Mouse (Mus musculus): ENCODE measurements at regions not wholly inside any gene's neighbourhood (a gene's known extent, or its start where the extent isn't known, plus 50 kb on each side); places are given as distances from the start of the nearest gene placed in this dataset.

- Histone ChIP-seq H3K27ac (peak overlapping the region; percentile 77), H3K4me1 (replicated peaks) (peaks cover 15% of the 10 kb centered on the region), H3K4me2 (replicated peaks) (peak overlapping the region; percentile 24; the same call in 1 of the 2 replicates), H3K9me3 (no peaks in the 10 kb centered on the region), H3K9ac (replicated peaks) (no peak overlapping the region), H3K36me3 (no peaks in the 10 kb centered on the region), H3K4me3 (replicated peaks) (no peak overlapping the region), H3K27me3 (no peaks in the 10 kb centered on the region)
- peak; percentile 70; the same call in 1 of the 2 replicates for ATAC-seq
- WGBS = 47% methylated on average over 20 of the region's 20 CpGs
These were observed 268.5 kb downstream of the Rplp1 start for GRCm38 (mm10) chr9:61645661-61646425.

- Histone ChIP-seq H3K9ac (replicated peaks) (no peak overlapping the region), H3K36me3 (no peaks in the 10 kb centered on the region), H3K27me3 (0 out of 2 replicates have a peak, but pooled peaks cover 4% of the 10 kb centered on the region), H3K27ac (no peak overlapping the region), H3K4me2 (replicated peaks) (no peak overlapping the region), H3K9me3 (no peaks in the 10 kb centered on the region), H3K4me1 (replicated peaks) (peaks cover 5% of the 10 kb centered on the region), H3K4me3 (replicated peaks) (no peak overlapping the region)
- ATAC-seq = no peak
- 99% methylated on average over 3 of the region's 3 CpGs for WGBS
These were observed 268.6 kb downstream of the Tle3 start for GRCm38 (mm10) chr9:61640739-61641138.

DNA sequence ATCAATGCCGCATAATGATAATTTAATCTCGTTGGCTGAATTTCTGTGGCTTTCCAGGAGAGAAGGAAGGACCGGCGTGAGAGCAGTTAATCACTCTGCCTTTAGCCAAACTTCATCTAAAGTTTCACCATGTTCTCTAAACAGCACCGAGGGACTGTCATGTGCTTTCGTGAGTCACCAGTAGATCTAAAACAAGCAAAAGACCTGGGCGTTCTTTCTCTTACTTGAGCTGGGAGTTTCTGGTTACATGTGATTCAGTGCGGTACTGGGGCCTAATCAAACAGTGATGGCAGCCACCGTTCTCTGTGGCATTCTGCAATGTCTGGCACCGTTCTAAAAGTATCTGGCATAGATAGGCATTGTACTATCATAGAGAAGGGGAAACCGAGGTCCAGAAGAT is 266.7 kb downstream of the Tle3 start:
- Histone ChIP-seq H3K27ac (no peak overlapping the region), H3K9me3 (no peaks in the 10 kb centered on the region), H3K4me3 (replicated peaks) (no peak overlapping the region), H3K4me1 (replicated peaks) (no peaks in the 10 kb centered on the region), H3K9ac (replicated peaks) (no peak overlapping the region), H3K4me2 (replicated peaks) (no peak overlapping the region), H3K27me3 (0 out of 2 replicates have a peak, but pooled peaks cover 10% of the 10 kb centered on the region), H3K36me3 (no peaks in the 10 kb centered on the region)
- no peak for ATAC-seq
- WGBS = 88% methylated on average over 11 of the region's 11 CpGs

GRCm38 (mm10) chr9:61633936-61634335 is 261.8 kb downstream of the Tle3 start:
- no peak overlapping the region for H3K27ac ChIP-seq
- WGBS = 77% methylated on average over 9 of the region's 9 CpGs
- no peak for ATAC-seq

GRCm38 (mm10) chr9:61632602-61633001 is 260.4 kb downstream of the Tle3 start:
- no peak overlapping the region for H3K27ac ChIP-seq
- H3K9me3 ChIP-seq = no peaks in the 10 kb centered on the region
- 93% methylated on average over 3 of the region's 3 CpGs for WGBS
- H3K9ac ChIP-seq (replicated peaks) = no peak overlapping the region
- H3K36me3 ChIP-seq = no peaks in the 10 kb centered on the region
- no peak for ATAC-seq
- no peak overlapping the region for H3K4me2 ChIP-seq (replicated peaks)
- H3K4me3 ChIP-seq (replicated peaks) = no peak overlapping the region
- H3K27me3 ChIP-seq = peaks cover 13% of the 10 kb centered on the region; the same call in 1 of the 2 replicates
- peaks cover 12% of the 10 kb centered on the region for H3K4me1 ChIP-seq (replicated peaks)

More at GRCm38 (mm10) chr9:61633936-61634335, 261.8 kb downstream of the Tle3 start:
- no peaks in the 10 kb centered on the region for H3K36me3 ChIP-seq
- no peak overlapping the region for H3K9ac ChIP-seq (replicated peaks)
- H3K27me3 ChIP-seq = 0 out of 2 replicates have a peak, but pooled peaks cover 10% of the 10 kb centered on the region
- no peak overlapping the region for H3K4me3 ChIP-seq (replicated peaks)
- H3K4me2 ChIP-seq (replicated peaks) = no peak overlapping the region
- H3K9me3 ChIP-seq = no peaks in the 10 kb centered on the region
- peaks cover 12% of the 10 kb centered on the region for H3K4me1 ChIP-seq (replicated peaks)

DNA sequence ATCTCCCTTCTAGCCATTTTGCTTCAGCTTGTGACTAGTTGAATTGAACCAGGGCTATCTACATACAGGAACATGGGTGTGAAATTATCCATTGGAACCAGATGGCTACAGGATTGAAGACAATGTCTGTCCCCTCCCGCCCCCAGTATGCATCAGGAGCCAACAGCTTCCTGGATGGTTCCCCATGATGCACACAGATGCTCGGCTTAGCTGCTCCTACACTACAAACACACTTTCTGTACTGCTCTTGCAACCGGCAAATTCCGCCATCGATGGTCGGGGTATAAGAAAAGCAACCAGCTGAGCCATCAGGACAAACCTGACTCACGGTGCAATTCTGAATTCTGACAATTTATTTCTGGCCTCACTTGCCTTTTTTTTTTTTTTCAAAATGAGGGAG is 258.9 kb downstream of the Tle3 start:
- no peaks in the 10 kb centered on the region for H3K9me3 ChIP-seq
- peaks cover 19% of the 10 kb centered on the region for H3K27me3 ChIP-seq
- H3K9ac ChIP-seq (replicated peaks) = no peak overlapping the region
- H3K4me1 ChIP-seq (replicated peaks) = peaks cover 20% of the 10 kb centered on the region
- 87% methylated on average over 7 of the region's 7 CpGs for WGBS
- H3K4me3 ChIP-seq (replicated peaks) = no peak overlapping the region
- H3K27ac ChIP-seq = no peak overlapping the region
- H3K4me2 ChIP-seq (replicated peaks) = no peak overlapping the region
- no peaks in the 10 kb centered on the region for H3K36me3 ChIP-seq
- ATAC-seq = no peak

DNA sequence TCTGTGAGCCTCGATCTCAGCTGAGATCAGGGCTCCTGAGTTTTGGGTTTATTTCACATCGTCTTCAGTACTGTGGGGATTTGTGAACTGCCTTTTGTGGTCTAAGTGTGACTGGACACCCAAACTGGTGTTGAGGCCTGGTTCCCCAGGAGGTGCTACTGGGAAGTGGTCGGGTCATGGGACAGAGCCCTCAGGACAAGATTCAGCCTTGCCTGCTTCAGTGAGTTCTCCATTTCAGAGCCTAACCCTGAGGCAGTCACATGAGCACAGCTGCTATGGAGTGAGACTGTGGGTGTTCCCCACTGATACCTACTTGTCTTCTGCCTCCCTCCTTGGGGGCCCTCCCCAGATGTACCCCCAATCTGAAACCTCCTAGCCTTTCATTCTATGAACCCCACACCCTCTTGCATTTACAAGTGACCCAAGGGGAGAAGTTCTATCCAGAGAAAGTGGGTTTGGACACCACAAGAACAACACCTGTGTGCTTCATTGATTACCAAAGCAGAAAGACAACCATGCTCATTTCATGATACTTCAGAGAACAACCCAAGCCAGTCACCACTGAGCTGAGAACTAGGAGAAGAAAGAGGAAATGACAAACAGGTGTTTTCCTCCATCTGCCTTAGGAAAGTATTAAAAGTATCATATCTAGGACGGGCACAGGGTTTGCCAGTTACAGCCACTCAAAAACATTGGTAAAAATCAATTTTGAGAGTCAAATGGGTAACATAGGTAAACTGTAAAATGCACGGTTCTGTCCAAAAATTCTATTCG is 255.8 kb downstream of the Tle3 start:
- Histone ChIP-seq H3K4me3 (replicated peaks) (no peak overlapping the region), H3K9ac (replicated peaks) (no peak overlapping the region), H3K4me2 (replicated peaks) (no peak overlapping the region), H3K9me3 (no peaks in the 10 kb centered on the region), H3K4me1 (replicated peaks) (peaks cover 36% of the 10 kb centered on the region), H3K36me3 (no peaks in the 10 kb centered on the region), H3K27ac (no peak overlapping the region), H3K27me3 (peaks cover 22% of the 10 kb centered on the region)
- WGBS = 90% methylated on average over 6 of the region's 6 CpGs
- ATAC-seq = no peak

- 14% methylated on average over 7 of the region's 7 CpGs for WGBS
These were observed 250.8 kb downstream of the Tle3 start for GRCm38 (mm10) chr9:61622933-61623332.

GRCm38 (mm10) chr9:61621939-61622338 is 249.8 kb downstream of the Tle3 start:
- WGBS = 77% methylated on average over 5 of the region's 5 CpGs
- H3K4me3 ChIP-seq (replicated peaks) = no peak overlapping the region
- H3K27me3 ChIP-seq = peaks cover 33% of the 10 kb centered on the region
- H3K36me3 ChIP-seq = no peaks in the 10 kb centered on the region
- no peak for ATAC-seq
- H3K4me1 ChIP-seq (replicated peaks) = peaks cover 63% of the 10 kb centered on the region
- H3K27ac ChIP-seq = no peak overlapping the region
- no peak overlapping the region for H3K9ac ChIP-seq (replicated peaks)
- H3K9me3 ChIP-seq = no peaks in the 10 kb centered on the region
- H3K4me2 ChIP-seq (replicated peaks) = no peak overlapping the region

More at GRCm38 (mm10) chr9:61622933-61623332, 250.8 kb downstream of the Tle3 start:
- peak; percentile 73 for ATAC-seq
- Histone ChIP-seq H3K36me3 (no peaks in the 10 kb centered on the region), H3K4me3 (replicated peaks) (no peak overlapping the region), H3K27ac (no peak overlapping the region), H3K4me2 (replicated peaks) (no peak overlapping the region), H3K27me3 (peaks cover 33% of the 10 kb centered on the region), H3K4me1 (replicated peaks) (peaks cover 64% of the 10 kb centered on the region), H3K9ac (replicated peaks) (no peak overlapping the region), H3K9me3 (no peaks in the 10 kb centered on the region)

GRCm38 (mm10) chr9:61620786-61621185 is 248.6 kb downstream of the Tle3 start:
- WGBS = 68% methylated on average over 2 of the region's 2 CpGs
- Histone ChIP-seq H3K4me1 (replicated peaks) (peaks cover 57% of the 10 kb centered on the region), H3K4me3 (replicated peaks) (no peak overlapping the region), H3K27me3 (peaks cover 25% of the 10 kb centered on the region), H3K9me3 (no peaks in the 10 kb centered on the region), H3K27ac (no peak overlapping the region), H3K36me3 (no peaks in the 10 kb centered on the region), H3K9ac (replicated peaks) (no peak overlapping the region), H3K4me2 (replicated peaks) (no peak overlapping the region)
- no peak for ATAC-seq

DNA sequence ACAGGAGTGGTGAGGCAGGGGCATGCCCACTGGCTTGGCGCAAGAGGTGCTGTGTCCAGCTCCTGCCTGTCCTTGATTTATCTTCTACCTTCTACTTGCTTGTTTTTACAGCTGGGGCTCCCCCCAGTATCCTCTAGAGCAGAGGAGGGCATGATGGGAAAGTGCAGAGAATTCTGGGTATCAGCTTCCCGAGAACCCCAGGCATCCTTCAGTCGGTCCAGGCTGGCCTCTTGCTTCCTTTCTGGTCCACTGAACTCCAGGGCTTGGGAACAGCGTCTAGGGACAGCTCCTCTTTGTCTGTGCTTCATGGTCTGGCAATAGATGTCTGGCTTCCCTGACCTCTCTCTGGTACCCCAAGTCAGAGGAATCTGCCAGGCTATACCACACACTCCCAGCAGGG is 247.9 kb downstream of the Tle3 start:
- H3K4me2 ChIP-seq (replicated peaks) = no peak overlapping the region
- no peaks in the 10 kb centered on the region for H3K36me3 ChIP-seq
- no peak overlapping the region for H3K27ac ChIP-seq
- H3K9ac ChIP-seq (replicated peaks) = no peak overlapping the region
- ATAC-seq = no peak
- WGBS = 37% methylated on average over 4 of the region's 4 CpGs
- H3K4me1 ChIP-seq (replicated peaks) = peaks cover 61% of the 10 kb centered on the region
- peaks cover 22% of the 10 kb centered on the region for H3K27me3 ChIP-seq
- H3K4me3 ChIP-seq (replicated peaks) = no peak overlapping the region
- no peaks in the 10 kb centered on the region for H3K9me3 ChIP-seq
